Mouse (Mus musculus): ENCODE data around the gene Pbx4.

The Pbx4 gene

DNA sequence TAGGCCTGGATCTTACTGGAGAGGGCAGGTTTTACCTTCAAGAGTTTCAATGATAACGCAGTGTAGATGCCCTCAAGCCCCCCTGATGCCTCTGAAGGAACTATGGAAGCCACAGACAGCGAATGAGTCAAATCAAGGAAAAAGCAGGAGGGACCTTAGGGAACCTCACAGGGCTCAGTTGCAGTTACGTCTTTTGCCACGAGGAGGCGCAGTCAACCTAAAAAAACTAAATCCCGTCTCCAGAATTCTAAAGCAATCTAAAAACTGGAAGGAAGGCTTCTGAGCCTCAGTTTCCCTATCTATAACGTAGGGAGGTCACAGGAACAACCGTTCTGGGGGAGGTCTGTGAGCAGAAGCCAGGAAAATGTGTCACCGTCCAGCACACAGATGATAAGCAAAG is 41.9 kb downstream of the Pbx4 start:
- peak; percentile 62 for DNase-seq (ENCODE audit: low spot score)

DNA sequence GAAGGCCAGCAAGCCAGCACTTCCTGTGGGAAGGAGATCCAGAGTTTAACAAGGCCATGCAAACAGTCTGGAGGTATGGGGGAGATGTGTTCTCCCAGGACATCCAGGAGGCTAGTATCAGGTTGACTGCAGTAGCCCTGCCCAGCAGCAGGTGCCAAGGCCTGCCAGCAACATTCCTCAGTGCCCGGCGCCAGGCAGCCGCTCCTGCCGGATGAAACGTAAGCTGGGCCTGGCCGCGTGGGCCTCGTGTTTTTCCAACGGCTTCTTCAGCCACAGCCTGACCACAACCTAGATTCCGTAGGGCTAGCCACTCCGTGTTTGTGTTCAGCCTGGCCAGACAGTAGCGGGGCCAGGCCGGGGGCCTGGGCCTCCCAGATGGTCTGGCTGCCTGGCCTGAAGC is 42.4 kb downstream of the Pbx4 start:
- no peak for DNase-seq (ENCODE audit: low spot score)

DNA sequence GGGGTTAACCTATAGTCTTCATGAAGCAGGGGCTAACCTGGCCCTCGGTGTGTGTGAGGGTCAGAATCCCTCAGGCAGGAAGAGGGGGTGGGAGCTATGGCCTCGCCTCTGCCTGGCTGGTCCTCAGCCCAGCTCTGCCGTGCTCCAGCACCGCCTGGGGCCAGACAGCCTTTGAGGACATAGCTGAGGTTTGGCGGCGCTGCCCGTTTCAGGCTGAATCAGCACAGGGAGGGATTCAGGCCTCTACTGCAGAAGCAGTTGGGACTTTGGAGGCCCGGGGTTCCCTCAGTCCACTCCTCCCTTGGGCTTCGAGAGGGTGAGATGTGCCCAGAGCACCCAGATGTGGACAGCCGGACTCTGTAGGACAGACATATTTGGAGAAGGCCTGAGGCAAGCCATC is 43.8 kb downstream of the Pbx4 start:
- DNase-seq (ENCODE audit: low spot score): no peak

DNA sequence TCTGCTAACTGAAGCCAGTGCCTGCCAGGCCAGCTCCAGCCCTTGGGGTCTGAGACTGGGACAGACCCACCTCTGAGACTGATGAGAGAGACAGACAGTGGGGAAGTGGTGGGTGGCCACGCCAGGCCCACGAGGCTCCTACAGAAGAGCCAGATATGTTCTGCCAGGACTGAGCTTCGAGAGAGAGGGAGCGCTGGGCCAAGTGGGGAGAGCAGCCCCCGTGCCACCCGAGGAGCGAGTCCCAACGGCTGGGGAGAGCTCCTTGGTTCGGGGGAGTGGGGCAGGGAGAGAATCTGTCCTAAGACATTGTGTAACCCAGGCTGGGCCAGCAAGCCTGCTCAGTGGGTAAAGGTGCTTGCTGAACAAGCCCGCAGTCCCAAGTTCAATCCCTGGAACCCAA is 44.7 kb downstream of the Pbx4 start:
- no peak for DNase-seq (ENCODE audit: low spot score)

DNA sequence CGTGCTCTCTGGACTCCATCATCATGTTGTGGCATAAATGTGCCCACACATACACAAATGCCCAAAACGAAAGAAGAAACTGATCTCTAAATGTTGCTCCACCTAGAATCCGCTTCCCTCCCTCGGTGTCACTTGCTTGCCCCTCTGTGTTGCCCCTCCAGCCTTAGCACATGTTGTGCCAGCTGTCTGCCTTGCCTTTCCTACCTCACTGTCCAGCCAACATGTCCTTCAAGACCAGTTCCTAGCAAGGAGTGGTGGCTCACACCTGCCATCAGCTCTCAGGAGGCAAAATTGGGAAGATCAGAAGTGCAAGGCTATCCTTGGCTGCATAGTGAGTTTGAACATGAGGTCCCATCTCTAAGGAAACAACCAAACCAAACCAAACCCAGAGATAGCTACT is 45.1 kb downstream of the Pbx4 start:
- DNase-seq (ENCODE audit: low spot score): no peak

DNA sequence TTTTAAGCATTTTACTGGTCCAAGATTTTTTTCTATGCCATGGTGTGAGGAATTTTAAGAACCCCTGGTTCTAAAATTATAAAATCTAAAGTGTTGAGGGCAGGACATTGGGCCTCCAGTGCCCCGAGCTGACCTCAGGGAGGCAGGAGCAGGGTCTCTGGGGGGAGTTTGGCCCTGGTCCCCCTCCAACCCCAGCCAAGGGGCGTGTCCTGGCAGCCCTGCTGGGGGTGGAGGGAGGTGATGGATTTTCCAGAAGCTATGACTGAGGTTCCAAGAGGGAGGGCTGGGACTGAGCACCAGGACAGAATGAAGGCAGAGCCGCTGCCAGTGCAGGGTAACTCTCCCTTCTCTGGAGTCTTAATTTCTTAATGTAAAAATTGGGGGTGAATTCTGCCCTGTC is 45.7 kb downstream of the Pbx4 start:
- DNase-seq (ENCODE audit: low spot score): no peak

DNA sequence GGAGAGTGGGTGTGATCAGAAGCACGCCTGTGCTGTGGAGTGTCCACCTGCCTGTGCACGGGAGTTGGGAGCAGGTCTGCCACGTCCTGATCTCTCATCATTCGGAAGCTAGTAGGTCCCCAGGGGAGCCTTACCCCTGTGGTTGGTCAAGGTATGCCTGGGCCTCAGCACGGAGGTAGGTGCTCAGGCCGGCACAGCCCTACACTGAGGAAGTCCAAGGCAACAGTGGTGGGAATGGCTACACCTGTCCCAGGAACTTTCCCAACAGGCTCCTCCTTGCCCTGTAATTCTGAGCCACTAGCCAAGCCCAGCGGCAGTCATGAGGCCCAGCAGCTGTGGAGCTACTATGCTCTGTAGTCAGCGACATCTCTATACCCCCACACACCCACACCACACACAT is 47.4 kb downstream of the Pbx4 start:
- no peak for DNase-seq (ENCODE audit: low spot score)

DNA sequence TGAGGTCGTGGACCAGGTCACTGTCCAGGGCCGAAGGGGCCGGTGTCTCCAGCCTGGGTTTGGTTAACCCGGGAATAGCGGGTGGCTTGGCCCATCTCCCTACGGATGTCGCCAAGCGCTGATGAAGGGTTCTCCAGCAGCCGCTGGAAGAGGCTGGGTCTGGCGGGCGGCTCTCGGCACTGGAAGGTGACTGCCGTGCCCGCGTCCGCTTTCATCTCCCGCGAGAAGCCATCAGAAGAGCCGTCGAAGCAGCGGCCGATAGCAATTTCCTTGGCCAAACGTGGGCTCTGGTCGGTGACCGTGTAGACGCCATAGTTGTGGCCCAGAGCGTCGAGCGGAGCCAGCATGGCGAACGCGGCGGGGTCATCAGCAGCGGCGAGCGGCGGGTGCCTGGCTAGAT is 48.5 kb downstream of the Pbx4 start:
- DNase-seq (ENCODE audit: low spot score): no peak

DNA sequence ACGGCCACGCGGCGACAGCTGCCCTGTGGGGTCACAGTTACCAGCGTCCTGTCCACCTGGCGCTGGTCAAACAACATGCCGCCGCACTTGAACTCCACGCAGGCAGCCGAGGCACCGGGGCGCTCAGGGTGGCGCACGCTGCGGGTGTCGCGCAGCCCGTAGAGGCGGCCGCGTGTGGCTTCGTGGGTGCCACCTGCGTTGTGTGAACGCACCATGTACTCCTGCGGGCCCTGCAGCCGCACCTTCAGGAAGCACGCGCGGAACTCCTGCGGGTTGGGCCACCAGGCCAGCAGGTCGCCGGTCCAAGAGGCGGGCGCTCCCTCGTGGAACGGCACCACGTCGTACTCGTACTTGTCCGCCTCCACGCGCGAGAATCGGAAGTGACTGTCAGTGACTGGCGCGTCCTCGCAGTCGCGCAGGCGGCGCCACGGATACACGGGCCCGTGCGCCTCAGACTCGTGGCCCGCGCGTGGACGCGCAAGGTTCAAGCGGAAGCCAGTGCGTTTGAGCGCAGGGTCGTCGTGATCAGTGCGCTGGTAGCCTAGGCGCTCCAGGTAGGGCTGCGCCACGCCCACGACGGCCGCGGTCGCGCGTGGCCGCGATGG is 49.1 kb downstream of the Pbx4 start:
- DNase-seq (ENCODE audit: low spot score): no peak

DNA sequence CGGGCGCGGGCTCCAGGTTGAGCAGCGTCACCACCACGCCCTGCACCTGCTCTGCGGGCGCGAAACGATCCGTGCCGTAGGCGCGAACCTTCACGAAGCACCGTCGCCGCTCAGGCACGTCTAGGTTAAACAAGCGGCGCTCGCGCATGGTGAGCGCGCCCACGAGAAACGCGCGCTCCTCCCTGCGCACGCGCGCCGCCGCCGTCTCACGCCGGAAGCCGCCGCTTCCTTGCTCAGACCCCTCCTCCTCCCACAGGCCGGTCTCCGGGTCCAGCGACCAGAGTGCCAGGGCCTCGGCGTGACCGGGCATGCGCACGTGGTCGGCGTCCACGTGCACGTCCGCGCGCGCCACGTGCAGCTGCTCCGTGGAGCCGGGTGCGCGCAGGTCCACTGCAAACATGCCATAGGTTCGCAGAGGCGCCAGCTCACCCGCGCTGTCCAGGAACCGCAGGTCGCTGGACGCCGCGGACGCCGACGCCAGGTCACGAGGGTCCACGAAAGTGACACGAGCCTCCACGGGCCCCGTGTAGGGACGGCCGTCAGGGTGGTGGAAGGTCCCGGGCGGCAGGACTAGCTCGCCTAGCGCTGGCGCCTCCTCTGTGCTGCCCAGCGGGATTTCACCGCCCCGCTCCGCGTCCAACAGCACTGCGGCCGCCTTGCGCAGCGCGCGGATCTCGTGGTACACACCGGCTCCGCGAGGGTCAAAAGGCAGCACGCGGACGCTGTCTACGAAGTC is 49.9 kb downstream of the Pbx4 start:
- no peak for DNase-seq (ENCODE audit: low spot score)

DNA sequence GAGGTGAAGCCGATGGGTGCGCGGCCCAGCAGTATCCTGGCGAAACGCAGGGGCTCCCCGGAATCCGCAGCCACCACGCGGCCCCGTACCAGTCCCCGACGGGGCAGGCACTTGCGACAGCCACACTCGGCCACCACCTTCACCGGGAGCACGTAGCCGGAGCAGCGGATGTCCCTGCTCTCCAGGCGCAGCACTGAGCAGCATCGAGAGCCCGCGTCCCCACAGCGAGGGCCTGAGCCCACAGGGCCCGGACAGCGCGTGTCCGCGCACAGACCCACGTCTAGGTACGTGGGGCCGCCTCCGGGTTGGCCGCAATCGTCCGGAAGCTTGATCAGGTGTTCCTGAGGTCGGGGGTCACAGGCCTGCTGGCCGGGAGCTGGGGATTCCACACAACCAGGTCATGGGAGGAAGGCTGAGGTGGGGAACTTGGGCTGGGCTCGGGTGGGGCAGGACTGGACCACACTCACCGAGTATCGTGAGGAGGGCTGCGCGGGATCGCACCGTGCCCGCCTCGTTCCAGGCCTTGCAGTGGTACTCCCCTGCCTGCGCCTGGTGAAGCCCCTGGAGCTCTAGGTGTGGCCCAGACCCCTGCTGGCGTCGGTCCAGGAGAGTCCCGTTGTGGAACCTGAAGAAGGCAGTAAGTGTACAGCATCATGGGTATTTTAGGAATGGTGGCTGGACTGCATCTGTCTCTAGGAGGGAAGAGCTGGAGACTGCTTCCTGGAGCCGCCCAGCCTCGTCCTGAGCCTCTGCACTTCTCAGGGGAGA is 50.7 kb downstream of the Pbx4 start:
- no peak for DNase-seq (ENCODE audit: low spot score)

DNA sequence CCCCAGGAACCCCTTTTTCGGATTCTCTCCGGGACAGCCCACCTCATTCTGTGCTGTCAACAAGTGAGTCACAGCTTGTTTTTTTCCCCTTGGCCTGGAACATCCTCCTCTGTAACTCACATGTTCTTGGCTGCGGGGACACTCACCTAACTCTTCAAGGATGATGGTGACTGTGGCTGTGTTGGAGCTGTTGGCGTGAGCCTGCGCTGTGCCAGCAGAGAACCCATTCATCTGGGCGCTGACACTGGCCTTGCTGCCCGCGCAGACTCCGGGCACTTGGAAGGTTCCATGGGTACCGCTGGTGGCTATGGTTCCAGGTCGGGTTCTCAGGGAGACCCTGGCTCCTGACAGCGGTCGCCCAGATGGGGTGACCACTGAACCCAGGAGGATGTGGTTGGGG is 51.9 kb downstream of the Pbx4 start:
- DNase-seq (ENCODE audit: low spot score): no peak

DNA sequence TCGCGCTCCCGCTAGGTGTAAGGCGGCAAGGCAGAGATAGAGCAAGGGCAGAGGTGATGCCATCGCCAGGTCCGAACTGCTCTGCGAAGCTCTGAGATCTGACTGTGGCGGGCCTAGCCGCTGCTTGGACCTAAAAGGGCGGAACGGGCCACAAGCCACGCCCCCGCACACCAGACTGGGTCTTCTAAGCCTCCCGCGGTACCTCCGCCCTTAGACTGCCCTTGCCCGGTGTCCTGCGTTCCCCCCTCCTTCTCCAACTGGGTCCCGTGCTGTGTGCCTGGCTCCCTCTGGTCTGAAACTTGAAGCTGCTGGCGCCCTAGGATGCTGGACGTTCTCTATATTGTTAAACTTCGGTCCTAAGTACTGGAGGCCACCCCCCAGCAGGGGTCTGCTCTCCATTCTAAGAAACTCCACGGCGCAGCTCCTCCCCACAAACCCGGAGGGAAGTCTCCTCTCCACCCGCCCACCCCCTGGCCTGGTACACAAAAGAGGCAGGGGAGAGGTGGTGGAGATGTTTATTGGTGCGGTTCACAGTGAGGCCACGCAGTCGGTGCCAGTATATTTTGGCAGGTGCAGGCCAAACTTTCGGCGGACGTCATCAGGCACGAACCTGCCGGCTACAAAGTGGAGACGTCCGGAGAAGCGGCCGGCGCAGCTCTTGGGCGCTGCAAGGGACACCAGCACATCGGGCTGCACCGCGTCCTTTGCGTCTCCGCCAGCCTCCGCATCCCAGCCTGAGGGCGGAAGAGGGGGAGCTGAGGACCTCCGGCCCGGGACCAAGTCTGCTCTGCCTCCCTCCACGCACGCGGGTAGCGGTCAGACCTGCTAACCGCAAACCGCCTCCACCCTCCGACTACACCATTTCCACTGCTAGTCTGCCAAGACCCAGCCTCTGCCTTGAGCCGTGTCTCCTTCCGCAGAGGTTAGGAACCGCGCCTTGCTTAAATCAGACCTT is 55.3 kb downstream of the Pbx4 start, which contains the start of gene Cilp2:
TSS of gene Cilp2 (minus strand) at position 399 of the 955 bp plus-strand sequence.
- DNase-seq (ENCODE audit: low spot score): no peak

DNA sequence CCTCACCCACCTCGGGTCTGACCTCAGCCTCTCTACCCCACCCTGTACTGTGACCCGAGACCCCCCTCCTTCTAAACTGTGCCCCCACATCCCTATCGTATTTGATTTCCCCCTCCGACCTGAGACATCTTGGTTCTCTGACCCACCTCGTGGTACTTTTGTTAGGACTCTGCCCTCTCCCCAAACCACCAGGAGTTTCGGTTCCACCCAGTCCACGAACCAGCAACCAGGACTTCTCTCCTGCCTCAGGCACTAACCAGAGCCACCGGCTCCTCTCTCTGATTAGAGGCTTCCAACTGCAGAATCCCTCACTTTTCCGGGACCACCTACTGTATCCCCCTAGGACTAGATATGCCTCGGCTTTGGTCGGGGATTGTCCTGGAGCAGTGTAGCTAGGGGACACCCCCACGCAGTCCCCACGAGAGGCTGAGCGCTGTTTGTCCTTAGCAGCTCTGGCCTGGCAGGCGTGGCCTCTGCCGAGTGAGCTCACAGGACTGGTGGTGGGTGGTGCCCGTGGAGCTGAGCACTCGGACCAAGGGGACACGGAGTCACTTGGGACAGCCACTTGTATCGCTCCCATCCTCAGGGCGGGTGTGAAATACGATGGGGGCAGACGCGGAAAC is 56.1 kb downstream of the Pbx4 start:
- DNase-seq (ENCODE audit: low spot score): no peak

DNA sequence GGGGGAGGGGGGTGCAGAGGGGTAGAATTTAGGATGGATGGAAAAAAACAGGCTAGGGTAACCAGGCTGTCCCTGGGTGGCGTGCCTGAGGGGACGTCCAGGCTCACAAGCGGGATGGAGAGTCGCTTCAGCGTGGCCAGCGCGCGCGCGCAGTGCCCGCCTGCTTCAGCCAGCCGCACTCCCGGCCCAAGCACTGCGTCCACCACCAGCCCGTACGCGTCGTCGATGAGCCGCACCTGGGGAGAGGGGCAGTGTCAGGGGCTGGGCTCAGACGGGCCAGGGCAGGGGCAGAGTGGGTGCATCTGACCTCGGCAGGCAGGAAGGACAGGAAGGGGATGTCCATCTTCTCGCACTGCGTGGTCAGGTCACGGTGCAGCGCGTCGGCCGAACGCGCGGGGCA is 56.6 kb downstream of the Pbx4 start:
- no peak for DNase-seq (ENCODE audit: low spot score)

DNA sequence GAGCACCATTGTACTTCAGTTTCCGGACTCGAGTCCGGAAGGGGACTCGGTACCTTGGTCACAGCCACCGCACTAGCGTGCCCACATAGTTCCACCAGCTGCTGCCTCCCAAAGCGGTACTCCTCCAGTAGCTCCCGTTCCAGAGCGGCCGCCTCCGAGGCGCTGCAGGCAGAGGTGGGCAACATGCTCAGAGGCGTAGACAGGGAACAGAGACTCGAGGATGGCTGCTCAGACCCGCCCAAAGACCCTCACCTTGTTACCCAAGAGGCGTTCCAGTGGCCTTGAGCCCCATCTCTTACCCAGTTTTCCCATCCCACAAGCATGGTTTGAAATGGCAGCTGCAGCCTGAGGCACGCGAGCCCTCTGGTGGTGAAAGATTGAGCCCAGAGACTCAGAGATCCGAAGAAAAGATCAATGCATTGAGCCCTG is 58.5 kb downstream of the Pbx4 start:
- DNase-seq (ENCODE audit: low spot score): peak; percentile 34

DNA sequence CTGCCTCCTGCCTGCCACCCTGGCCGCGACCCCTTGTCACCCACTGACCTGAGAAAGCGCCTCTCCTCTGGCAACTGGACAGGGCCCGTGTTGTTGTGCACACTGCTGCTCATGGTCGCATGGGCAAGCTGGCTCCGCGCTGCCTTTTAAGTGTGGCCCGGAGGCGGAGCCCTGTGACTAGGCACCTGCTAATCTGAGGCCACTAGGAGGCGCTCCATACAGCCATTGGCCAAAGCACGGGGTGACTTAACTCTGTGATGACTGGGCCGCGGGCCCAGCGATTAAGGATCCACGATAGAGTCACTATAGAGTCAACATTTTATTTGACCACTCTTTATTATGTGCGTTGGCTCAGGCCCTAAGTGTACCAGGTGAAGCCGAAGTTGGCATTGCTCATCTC is 61.6 kb downstream of the Pbx4 start:
- DNase-seq (ENCODE audit: low spot score): peak; percentile 62

DNA sequence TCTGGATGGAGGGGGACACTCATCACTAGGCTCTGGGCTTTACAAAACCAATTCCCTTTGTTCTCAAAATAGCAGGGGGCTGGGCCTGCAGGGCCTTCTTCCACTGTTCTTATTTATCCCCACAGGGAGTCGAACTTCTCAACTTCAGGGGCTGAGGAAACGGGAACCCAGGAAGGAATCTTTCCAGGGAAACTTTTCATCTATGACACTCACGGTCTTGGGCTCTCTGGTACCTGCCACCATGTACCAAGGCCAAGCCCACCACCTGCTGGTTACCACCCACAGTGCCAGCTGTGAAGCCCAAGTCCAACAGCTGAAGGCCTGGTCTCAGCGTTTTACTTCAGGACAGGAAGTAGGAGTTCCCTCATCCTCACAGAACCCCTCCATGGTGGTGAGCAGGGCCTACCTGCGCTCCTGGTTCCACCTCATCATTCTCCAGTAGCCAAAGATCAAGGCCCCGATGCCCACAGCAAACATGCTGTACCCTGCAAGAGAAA is 62.6 kb downstream of the Pbx4 start:
- DNase-seq (ENCODE audit: low spot score): no peak

DNA sequence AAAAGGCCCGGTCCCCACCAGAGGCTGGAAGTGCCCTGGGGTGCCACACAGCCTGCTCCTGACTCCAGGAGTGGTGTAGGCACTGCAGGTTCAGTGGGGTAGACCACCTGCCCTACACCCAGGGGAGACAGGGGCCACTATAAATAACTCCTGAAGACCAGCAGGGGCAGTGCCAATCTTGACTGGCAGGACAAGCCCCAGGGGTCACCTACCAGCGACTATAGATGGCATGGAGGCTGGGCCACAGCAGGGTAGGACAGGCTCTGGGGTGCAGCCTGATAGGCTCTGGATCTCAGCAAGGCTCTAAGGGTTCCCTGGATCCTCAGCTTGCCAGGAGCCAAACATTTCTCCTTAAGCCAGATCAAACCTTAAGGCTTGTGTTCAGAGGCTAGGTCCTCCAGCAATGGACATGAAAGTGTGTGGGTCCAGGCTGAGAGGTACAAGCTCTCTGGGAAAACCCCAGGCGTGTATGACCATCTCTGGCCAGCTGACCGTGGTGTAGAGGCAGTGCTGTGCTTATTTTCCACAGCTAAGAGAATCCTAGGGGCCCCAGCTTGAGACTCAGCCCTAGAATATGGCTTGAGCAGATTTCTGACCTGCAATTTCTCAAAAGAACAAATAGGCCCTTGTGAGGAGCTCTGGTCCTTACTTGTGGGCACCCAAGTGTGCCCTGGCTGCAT is 63.6 kb downstream of the Pbx4 start:
- no peak for DNase-seq (ENCODE audit: low spot score)

DNA sequence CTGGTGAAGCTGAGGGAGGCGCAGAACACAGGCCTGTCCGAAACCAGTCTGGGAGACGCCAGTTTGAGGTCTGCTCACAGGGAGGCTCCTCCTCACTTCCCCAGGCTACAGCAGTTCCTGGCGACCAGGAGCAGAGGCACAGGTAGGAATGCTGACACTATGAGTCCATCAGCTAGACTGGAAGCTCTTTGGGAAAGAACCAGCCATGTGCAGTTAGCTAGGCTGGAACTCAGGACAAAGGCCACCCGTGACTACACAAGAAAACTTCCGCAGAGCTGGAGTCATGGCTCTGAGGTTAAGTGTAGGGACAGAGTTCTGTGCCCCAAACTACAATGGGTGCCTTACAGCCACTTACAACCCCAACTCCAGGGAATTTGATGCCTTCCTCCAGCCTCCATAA is 65.6 kb downstream of the Pbx4 start:
- DNase-seq (ENCODE audit: low spot score): no peak

DNA sequence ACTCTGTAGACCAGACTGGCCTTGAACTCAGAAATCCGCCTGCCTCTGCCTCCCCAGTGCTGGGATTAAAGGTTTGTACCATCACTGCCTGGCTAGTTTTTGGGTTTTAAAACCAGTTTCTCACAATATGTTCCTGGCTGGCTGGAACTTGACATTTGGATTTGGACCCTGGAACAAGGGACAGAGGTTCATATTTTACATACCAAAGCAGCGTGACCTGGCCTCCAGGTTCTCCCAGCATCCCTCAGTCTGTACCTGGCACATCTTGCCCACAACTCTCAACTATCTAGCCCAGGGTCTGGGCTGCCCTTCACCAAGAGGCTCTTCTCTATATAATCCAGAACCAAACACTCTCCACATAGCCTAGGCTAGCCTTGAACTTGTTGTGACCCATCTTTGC is 67.6 kb downstream of the Pbx4 start:
- DNase-seq (ENCODE audit: low spot score): no peak

Data from c-Kit-positive CD71-positive TER-119-positive erythroid progenitor cells, embryonic 14.5 days (primary cell).